Mouse (Mus musculus) splenic B cell, adult 2 months (primary cell): ENCODE measurements around the gene Wbp2nl.
A peak's percentile ranks its signal among the peaks of the same experiment; 100 is the strongest.

Experiments
- DNase-seq: peaks from one replicate; pipeline ENCODE4 v3.0.0-alpha.2; 2011; ENCODE audit warnings: low read depth, low spot score
- H3K27me3 ChIP-seq: 2 replicates; pipeline ENCODE4 v1.6.1; 2012; ENCODE audit warnings: mild to moderate bottlenecking, low read length, moderate library complexity, mixed read lengths; ENCODE audit not compliant: control insufficient read depth, poor library complexity, insufficient read depth, severe bottlenecking
- H3K36me3 ChIP-seq: 2 replicates; pipeline ENCODE4 v1.6.1; 2012; ENCODE audit warnings: mild to moderate bottlenecking, low read length, moderate library complexity, mixed read lengths; ENCODE audit not compliant: control insufficient read depth, poor library complexity, insufficient read depth, severe bottlenecking

Gene Wbp2nl

DNA sequence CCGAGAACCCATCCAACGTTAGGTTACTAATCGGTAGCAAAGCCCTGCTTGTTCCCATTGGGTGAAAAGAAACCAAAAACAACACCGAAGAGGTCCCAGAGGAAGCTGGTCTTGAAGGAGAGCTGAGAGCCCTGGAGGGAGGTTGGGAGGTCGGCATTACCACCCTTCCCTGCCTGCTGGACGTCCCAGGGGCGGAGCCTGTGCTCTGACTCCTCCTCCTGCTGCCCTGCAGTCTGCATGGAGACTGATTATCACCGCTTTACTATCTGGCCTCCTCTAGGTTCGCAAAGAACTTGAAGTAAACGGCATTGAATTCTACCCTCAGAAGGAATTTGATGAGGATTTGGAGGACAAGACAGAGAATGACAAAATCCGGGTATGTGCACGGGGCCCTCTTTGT, 12.6 kb upstream of the Wbp2nl start:
- Histone ChIP-seq H3K27me3 (no peaks in the 10 kb centered on the region), H3K36me3 (no peaks in the 10 kb centered on the region)
- no peak for DNase-seq

- Histone ChIP-seq H3K27me3 (no peaks in the 10 kb centered on the region), H3K36me3 (no peaks in the 10 kb centered on the region)
- DNase-seq, result no peak
Observed at GRCm38 (mm10) chr15:82290252-82290651, 8.5 kb upstream of the Wbp2nl start.

- Histone ChIP-seq H3K27me3 (no peaks in the 10 kb centered on the region), H3K36me3 (no peaks in the 10 kb centered on the region)
- DNase-seq, result no peak
Observed at GRCm38 (mm10) chr15:82292851-82293250, 5.9 kb upstream of the Wbp2nl start.

DNA sequence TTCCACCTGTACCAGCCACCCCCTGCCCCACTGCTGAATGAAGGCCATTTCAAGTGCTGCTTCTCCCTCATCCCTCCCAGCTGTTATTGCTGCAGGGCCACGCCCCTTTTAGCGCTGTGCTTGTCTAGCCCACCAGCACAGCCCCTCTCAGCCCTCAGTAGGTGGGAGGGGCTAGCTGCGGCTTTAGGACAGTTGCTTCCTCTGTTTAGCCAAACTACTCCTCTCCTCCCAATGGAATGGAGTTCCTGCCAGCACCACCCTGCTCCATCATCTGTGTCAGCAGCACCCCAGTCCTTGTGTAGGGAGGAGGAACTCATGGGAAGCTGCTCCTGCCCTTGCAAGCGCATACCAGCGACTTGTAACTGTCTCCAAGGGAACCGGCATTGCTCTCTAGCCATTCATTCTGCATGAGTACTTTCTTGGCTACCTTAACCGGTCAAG, 5.5 kb upstream of the Wbp2nl start:
- Histone ChIP-seq H3K27me3 (no peaks in the 10 kb centered on the region), H3K36me3 (no peaks in the 10 kb centered on the region)
- DNase-seq, result no peak

- Histone ChIP-seq H3K27me3 (no peaks in the 10 kb centered on the region), H3K36me3 (no peaks in the 10 kb centered on the region)
- peak; percentile 21 for DNase-seq
Observed at GRCm38 (mm10) chr15:82294059-82294458, 4.7 kb upstream of the Wbp2nl start.

DNA sequence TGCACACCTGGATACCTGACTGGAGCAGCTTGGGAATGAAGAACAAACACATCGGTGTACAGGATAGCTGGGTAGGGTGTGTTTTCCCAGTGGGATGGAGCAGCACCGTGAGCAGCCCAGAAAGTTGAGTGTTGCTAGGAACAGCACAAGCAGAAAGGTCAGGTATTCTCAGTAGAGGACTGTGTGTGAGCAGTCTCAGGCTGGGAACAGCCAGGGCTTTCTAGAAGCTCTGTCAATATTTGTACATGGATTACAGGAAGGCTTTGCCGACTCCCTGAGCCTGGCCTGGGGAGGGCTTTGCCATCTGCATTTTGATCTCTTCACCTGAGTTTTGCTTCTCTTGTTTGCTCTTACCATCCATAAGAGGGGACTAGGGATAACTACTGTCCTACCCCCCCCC, 8.4 kb downstream of the Wbp2nl start:
- no peaks in the 10 kb centered on the region for H3K36me3 ChIP-seq
- no peaks in the 10 kb centered on the region for H3K27me3 ChIP-seq
- no peak for DNase-seq

- no peaks in the 10 kb centered on the region for H3K27me3 ChIP-seq
- no peak for DNase-seq
- H3K36me3 ChIP-seq, result no peaks in the 10 kb centered on the region
Observed at GRCm38 (mm10) chr15:82308416-82308815, 9.7 kb downstream of the Wbp2nl start.

DNA sequence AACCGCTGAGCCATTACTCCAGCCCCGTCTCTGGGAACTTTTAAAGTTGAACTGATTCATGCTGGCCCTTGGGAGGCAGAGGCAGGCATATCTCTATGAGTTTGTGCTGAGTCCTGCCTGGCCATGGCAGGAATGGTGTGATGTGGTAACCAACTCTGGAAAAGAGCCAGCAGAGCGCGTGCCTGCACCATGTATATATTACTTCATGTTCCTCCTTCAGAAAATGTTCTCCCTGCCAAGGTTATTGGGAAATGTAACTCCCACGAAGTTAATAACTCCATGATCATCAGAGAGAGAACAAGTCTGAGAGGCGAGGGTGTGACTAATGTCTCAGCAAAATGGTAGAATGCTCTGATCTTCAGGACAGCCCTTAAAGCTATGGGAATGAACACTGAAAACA, 19.1 kb downstream of the Wbp2nl start:
- no peaks in the 10 kb centered on the region for H3K27me3 ChIP-seq
- no peak for DNase-seq
- no peaks in the 10 kb centered on the region for H3K36me3 ChIP-seq

DNA sequence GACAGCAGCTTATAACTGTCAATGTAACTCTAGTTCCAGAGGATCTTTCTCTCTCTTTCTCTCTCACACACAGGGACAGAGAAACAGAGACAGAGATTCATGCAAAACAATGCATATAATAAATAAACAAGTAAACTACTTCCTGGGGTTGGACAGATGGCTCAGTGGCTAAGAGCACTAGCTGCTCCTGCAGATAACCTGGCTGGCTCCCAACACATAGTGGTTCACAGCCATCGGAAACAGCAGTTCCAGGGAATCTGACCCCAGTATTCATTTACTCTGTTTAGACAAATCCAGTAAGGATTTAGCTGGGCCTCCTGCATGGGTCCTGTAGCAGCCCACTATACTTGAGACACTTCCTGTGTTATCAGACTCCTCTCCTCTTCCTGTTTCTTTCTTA, 20.9 kb downstream of the Wbp2nl start:
- Histone ChIP-seq H3K27me3 (no peaks in the 10 kb centered on the region), H3K36me3 (no peaks in the 10 kb centered on the region)
- DNase-seq, result no peak

DNA sequence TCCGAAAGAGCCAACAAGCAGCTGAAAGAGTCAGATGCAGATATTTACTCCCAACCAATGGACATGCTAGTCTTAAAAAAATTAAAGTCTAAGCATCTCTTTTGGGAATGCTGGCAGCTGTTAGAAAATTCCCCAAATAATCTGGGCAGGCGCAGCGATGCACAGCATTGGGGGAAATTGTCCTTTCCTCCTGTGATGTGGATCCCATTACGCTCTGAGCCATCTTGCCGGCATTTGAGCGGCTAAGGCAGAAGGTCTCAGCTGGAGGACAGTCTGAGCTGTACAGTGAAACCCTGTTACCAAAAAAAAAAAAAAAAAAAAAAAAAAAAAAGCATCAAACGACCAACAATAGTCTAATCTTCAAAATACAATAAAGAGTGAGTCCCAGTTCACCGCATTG, 23.4 kb downstream of the Wbp2nl start:
- no peak for DNase-seq
- no peaks in the 10 kb centered on the region for H3K36me3 ChIP-seq
- H3K27me3 ChIP-seq, result no peaks in the 10 kb centered on the region; the same call in 1 of the 2 replicates

- no peak for DNase-seq
- H3K36me3 ChIP-seq, result no peaks in the 10 kb centered on the region
Observed at GRCm38 (mm10) chr15:82325382-82325781, 26.6 kb downstream of the Wbp2nl start.

GRCm38 (mm10) chr15:82335194-82335593, 36.4 kb downstream of the Wbp2nl start:
- no peaks in the 10 kb centered on the region; the same call in 1 of the 2 replicates for H3K36me3 ChIP-seq
- H3K27me3 ChIP-seq, result no peaks in the 10 kb centered on the region; the same call in 1 of the 2 replicates
- no peak for DNase-seq

More at GRCm38 (mm10) chr15:82325382-82325781, 26.6 kb downstream of the Wbp2nl start:
- no peaks in the 10 kb centered on the region; the same call in 1 of the 2 replicates for H3K27me3 ChIP-seq

GRCm38 (mm10) chr15:82336629-82337028, 37.9 kb downstream of the Wbp2nl start:
- DNase-seq, result no peak
- Histone ChIP-seq H3K27me3 (no peaks in the 10 kb centered on the region; the same call in 1 of the 2 replicates), H3K36me3 (no peaks in the 10 kb centered on the region; the same call in 1 of the 2 replicates)

DNA sequence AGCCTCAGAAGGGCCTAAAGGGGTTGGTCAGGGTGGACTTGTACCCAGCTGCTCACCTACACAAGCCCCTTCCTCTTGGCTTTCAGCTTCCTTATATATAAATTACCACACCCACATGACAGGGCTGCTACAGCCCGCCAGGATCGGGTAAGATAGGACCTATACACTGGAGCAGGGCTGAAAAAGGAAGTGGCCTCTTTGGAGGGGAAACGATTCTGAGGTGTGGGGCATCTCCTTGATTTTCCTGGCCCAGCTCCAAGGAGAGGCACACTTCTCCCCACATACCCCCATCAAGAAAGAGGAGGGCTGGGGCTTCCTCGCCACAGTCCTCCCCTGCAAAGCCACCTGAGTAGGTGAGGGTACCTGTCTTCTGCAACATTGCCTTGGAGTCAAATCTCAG, 39.1 kb downstream of the Wbp2nl start:
- Histone ChIP-seq H3K27me3 (no peaks in the 10 kb centered on the region; the same call in 1 of the 2 replicates), H3K36me3 (no peaks in the 10 kb centered on the region; the same call in 1 of the 2 replicates)
- DNase-seq, result peak; percentile 42

GRCm38 (mm10) chr15:82338593-82339112, 39.9 kb downstream of the Wbp2nl start, which contains the start of the genes Naga, Pheta2 and Smdt1:
Gene Naga, minus strand, starts transcription at chr15:82338925.
Gene Pheta2, plus strand, starts transcription at chr15:82338942.
Gene Smdt1, plus strand, starts transcription at chr15:82338959.
- DNase-seq, result peak; percentile 94
- no peaks in the 10 kb centered on the region; the same call in 1 of the 2 replicates for H3K36me3 ChIP-seq
- no peaks in the 10 kb centered on the region; the same call in 1 of the 2 replicates for H3K27me3 ChIP-seq

DNA sequence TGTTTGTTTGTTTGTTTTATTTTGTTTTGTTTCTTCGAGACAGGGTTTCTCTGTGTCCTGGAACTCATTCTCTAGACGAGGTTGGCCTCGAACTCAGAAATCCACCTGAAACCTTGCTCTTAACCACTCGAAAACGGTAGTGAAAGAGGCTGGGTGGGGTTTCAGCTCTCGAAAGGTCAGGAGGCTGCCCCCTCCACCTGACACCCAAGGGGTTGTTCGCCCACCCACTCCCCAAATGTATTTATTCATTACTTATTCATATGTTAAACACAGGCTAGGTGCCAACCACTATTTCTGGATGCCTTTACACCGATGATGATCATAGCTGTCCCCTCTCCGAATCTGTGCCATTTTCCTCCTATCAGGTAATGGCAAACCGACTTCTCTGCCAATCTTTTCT, 40.4 kb downstream of the Wbp2nl start:
- no peak for DNase-seq
- Histone ChIP-seq H3K27me3 (no peaks in the 10 kb centered on the region; the same call in 1 of the 2 replicates), H3K36me3 (no peaks in the 10 kb centered on the region; the same call in 1 of the 2 replicates)
